Mouse (Mus musculus) frontal cortex, adult 2 months (tissue): ENCODE results near the gene Nme4. TPM values are rescaled to one million over a fixed set of nuclear protein-coding genes. Genes with fewer than 3 reads are reported as not detected.

ENCODE experiments used
- DNase-seq, 2 experiments: peaks; one replicate each; pipeline ENCODE4 v3.0.0; 2022; ENCODE audit warnings: low spot score in 1 of 2; ENCODE audit errors: extremely low spot score in 1 of 2
- polyA plus RNA-seq: library from polyadenylated mRNA; depleted of rRNA; stranded (reverse); fragments of >200 nt; gene quantifications from 2 replicates; pipeline ENCODE4 v1.2.3, GENCODE M21; 2012; rRNA removed

Gene Nme4
- 9.2 and 10.1 TPM in 2 replicates for polyA plus RNA-seq

DNA sequence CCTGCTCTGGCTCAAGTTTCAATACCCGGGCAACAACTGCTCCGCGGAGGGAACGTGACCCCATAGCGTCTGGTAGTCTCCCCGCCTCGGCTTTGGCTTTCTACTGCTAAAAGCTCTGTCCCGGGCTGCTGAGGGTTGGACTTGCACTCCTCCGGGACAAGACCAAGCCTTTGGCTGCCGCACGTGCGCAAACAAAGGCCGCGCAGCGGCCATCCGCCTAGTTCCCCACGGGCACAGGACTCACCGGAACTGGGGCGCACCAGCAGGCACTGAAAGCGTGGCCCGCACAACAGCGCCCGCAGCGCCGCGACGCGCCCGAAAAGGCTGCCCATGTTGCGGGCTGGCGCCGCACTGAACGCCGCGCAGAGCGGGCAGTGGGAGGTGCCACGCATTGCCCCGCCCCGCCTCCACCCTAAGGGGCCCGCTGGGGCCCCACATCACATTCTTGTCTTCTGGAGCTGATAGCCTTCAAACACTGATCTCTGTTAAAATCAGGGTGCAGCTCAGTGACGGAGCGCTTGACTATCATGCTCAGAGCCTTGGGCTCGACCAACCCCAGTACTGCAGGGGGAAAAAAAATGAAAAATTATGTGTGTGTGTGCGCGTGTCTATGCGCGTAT, at the start of gene Nme4:
Gene Nme4 (minus strand): TSS at position 482 of the 620 bp plus-strand sequence.
- DNase-seq: peak in 1 of 2 experiments; percentile 75

DNA sequence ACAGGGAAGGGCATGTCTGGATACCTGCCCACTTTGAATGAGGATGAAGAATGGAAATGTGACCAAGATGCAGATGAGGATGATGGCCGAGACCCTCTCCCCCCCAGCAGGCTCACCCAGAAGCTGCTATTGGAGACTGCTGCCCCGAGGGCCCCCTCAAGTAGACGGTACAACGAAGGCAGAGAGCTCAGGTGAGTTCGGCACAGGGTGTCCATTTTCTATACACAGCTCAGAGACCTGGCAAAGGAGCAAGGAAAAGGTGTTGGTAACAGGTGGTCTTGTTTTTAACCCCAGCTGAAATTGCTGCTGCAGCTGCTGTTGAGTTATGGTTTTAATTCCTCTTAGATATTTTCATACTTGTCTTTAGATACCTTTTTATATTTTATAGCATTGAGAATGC, 48.0 kb upstream of the Nme4 start:
- DNase-seq: no peak

DNA sequence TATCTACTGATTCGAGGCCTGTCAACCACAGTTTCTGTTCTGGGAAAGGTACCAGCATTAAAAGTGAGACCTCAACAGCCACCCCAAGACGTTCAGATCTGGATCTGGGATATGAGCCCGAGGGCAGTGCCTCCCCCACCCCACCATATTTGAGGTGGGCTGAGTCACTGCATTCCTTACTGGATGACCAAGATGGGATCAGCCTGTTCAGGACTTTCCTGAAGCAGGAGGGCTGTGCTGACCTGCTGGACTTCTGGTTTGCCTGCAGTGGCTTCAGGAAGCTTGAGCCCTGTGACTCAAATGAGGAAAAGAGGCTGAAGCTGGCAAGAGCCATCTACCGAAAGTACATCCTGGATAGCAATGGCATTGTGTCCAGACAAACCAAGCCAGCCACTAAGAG, 47.4 kb upstream of the Nme4 start:
- no peak for DNase-seq

DNA sequence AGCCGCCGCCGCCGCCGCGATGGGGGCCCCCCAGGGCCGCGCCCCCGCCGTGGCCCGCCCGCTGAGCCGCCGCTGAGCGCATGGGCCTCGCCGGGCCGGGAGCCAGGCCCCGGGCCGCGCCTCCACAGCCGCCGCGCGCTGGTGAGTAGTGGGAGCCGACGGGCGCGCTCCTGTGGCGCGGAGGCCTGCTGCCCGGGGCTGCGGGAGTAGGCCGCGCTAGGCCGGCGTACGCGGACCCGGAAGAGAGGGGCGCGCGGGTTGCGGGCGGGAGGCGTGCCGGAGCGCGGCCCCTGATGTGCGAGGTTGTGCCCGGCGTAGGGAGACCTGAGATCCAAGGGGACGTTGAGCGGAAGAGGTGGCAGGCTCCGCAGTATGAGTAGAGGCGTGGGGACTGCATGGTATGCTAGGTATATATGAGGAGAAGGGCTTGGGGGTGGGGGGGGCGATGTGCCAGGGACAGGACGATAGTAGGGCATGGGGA, 43.5 kb upstream of the Nme4 start:
- peak in 1 of 2 experiments; percentile 47 for DNase-seq

DNA sequence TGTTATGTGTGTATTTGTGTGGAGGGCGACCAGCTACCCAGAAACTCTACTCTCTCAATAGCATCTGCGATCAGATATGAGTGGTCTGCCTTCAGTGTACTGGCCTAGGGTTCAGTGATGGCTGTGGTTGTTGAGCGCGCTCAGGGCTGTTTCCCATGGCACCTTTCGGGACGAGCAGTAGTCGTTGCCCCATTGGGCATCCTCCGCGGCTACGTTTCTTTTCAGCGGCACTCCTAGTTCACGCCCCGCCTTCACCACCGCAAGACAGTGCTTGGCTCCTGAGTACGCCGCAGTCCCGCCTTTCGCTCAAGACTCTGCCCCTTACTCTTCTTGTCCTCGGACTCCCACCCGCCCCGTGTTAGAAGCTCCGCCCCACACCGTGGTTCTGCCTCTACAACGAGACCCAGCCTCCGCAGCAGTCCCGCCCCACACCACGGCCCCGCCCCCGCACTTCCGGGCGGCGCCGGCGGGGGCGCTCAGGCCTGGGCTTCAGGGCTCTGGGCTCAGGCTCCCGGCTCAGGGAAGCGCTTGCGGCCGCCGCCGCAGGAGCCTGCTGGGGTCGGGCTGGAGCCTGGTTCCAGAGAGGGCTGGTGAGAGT, 42.9 kb upstream of the Nme4 start, which contains the start of gene Axin1:
Gene Axin1 (plus strand): TSS at position 450 of the 598 bp plus-strand sequence.
- peak; percentile 93 for DNase-seq

DNA sequence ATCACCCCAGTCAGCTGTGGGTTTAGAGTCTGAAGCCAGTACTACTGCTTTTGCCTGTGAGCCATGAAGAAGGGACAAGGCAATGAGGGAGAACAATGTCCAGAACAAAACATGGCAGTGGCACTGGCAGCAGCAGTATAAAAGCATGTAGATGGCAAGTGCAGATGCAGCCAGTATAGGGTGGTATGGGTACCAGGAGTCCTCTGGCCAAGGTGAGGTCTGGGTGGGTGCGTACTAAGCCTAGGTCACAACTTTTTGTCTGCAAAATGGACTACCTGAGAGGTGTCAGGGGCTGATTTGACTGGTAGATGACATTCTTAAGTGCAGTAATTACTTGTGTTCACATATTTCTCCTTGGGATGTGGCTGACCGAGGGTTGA, 42.3 kb upstream of the Nme4 start:
- no peak for DNase-seq

DNA sequence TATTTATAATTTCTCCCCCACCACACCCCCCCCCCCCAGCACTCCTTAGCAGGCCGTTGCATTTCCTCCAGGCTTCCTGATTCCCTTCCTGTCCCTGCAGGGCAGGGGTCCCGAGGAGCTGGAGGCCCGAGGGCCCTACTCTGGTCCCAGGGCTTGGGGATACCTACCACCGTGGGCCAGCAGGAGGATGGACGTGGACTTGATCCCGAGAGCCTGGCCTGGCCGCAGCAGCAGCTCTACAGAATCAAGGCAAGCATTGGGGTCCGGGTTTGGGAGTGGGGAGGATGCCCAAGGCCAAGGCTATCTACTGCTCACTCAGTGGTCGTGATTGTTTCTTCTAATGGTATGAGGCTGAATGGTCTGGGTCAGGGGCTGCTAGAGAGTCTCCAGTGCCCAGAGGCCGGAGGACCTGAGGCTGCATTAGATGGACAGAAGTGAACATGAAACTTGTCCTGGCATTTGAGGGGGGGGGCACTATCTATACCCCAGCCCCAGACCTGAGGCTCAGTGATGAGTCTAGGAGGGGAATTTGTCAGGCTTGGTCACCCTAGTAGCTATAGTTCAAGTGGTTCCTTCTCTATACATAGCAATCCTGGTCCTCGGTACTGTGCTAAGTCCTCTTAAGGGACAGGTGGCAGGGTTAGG, 41.8 kb upstream of the Nme4 start:
- no peak for DNase-seq

DNA sequence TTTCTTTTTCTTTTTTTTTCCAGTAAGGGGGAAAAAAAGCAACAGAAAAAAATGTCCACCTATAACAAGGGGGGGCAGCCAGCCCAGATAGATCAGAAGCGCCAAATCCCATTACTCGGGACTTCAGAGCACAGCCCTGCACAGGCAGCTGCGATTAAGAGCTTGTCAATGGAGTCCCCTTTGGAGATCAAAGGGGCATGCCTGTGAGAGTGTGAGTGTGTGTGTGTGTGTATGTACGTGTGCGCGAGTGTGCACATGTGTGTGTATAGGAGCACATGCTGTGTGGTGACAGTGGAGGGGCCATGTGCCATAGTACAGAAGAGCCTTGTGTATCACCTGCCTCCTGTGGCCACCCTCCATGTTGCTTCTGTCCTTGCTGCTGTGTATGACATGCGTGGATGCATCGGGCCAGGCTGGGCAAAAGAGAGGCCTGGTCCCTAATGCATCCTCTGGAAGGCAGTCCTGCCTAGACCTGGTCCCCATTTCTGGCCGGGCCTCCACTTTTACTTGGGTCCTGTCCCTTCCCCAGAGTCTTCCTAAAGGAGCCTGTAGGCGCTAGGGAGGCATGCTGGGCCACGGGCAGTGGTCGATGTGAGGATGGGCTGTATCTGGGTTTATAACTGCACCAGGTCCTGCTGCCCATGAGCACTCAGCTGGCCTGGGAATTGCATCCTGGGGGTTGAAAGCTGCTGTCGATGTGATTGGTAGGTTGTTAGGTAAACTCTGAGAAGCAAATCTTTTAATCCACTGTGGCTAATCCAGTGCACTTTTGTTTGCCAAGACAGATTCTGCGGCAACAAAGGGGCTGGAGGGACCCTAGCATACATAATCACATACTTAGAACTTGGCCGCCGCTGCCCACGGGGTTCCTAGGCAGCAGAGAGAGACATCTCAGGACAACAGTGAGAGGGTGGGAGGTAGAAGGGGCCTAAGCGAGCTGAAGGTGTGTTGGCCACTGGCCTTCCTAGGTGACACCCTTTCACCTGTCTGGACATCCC, 36.8 kb upstream of the Nme4 start:
- DNase-seq: no peak

DNA sequence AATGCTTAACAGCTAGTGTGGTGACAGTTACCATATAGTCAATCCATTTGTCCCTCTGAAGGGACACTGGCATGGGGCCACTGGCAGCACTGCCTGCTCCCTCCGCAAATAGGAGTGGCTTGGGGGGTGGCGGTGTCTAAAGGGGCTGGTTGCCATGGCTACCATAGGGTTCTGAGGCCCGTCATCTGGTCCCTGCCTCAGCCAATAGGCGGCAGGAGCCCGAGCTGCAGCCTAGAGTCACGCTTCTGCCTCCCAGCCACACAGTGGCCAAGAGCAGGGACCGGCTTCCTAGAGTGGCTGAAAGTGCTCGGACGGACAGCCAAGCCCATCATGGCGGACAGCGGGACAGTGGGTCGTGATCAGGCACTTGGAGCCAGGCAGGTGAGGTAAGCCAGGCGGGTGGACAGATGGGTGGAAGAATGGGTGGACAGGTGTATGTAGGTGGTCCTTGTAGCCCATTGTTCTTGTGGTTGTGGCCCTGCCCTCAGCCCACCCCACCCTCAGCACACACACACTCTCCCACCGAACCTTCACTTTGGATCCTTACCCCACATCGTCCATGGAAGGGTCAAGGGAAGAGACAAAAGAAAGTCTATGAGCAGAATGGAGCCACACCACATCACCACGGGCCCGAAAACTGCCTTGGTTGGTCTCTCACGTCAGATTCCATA, 35.8 kb upstream of the Nme4 start:
- no peak for DNase-seq

DNA sequence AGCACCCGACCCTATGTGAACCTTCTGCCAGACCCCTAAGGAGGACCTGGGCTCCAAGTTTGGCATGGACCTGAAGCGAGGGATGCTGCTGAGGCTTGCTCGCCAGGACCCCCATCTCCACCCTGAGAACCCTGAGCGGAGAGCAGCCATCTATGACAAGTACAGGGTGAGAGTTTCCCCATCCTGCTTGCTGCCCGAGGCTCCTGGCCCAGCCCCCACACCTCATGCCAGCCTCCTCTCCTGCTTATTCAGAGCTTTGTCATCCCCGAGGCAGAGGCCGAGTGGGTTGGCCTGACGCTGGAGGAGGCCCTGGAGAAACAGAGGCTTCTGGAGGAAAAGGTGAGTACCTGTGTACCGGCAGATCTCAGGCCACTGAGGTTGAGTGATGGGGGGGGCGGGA, 29.8 kb upstream of the Nme4 start:
- no peak for DNase-seq

DNA sequence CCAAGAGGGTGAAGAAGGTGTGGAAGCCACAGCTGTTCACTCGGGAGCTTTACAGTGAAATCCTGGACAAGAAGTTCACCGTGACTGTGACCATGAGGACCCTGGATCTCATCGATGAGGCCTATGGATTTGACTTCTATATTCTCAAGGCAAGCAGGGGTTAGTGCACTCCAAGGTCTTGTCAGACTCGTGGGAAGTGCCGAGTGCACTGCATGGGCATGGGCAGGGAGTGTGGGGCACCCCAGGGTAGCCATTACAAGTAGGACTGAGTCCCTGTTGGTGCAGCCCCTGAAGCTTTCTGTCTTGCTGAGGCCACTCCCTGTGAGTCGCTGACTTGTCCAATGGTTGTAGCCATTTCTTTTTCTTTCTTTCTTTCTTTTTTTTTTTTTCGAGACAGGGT, 29.2 kb upstream of the Nme4 start:
- no peak for DNase-seq

DNA sequence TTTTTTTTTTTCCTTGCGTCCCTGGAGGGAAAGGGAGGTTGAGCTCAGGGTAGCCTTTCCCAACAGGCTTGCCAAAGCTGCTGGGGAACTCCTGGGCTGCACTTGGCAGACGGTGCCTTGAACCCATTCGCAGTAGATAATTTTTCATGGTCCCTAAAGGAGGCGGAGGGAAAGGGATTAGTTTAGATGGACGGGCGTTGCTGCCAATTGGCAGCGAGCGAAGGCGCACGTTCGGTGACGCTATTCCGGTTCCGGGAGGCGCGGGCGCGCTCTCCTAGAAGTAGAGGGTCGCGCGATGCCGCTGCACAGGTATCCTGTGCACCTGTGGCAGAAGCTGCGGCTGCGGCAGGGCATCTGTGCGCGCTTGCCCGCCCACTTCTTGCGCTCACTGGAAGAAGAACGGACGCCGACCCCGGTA, 27.9 kb upstream of the Nme4 start, which contains the start of gene Mrpl28:
Gene Mrpl28 (plus strand): TSS at position 234 of the 418 bp plus-strand sequence.
- peak; percentile 82 to 92 for DNase-seq

DNA sequence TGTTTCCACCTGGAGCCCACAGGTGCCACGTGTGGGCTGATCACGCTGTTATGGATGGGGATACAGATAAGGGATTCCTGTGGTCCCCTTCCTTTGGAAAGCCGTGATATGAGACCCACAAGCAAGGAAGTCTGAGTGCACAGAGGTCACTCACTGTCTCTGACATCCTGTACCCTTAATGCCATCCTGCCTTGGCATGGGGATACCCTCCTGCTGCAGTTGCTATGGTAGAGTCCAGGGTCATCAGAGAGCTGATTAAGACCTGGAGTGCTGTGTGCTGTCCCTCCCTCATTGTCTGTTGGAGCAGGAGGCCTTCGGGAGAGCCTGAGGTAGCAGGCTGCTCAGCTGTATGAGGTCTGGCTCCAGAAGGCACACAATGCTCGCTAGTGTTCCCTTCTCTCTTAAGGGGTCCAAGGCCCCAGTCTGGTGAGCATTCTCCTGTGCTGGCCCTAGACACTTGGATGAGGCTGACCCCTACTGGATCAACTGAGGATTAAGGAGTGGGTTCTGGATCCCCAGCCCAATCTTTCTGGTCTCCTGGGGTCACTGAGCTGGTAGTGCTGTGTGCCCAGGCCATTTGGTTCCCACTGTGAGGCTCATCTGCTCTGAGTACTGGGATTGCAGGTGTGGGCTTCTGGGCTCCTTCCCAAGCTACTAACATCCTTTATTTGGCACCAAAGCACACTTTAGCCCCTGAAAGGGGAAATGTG, 27.2 kb upstream of the Nme4 start:
- no peak for DNase-seq

DNA sequence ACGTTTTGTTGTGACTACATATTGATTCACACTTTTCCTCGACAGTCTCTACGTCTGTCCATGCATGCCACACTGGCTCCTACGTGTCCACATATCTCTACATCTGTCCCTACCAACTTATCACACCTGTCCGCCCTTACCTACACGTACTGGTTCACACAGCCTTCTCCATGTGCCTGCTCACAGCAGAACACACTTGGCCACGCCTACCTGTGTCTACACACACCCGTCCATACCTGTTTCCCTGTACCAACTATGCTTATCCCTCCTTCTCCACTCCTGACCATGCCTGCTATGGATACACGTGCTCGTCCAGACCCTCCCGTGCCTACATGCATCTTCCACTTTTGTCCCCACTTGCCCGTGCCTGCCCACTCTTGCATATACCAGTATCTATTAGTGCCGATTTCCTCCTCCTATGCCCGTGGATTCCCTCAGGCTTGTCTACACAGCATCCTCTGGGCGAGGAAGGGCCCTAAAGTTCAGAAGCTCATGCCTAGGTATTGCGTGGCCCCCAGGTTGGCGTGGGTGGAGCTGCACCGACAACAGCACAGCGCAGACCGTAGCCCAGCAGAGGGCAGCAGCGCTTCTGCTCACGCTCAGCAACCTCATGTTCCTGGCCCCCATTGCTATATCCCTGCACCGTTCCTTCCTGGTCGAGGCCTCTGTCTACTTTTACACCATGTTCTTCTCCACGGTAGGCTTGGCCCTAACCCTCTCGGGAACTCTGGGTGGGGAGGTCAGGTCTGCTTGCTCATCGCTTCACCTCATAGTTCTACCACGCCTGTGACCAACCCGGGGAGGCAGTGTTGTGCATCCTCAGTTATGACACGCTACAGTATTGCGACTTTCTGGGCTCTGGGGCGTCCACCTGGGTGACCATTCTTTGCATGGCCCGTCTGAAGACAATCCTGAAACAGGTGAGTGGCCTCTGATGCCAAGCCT, 24.6 kb upstream of the Nme4 start:
- DNase-seq: peak in 1 of 2 experiments; percentile 68

DNA sequence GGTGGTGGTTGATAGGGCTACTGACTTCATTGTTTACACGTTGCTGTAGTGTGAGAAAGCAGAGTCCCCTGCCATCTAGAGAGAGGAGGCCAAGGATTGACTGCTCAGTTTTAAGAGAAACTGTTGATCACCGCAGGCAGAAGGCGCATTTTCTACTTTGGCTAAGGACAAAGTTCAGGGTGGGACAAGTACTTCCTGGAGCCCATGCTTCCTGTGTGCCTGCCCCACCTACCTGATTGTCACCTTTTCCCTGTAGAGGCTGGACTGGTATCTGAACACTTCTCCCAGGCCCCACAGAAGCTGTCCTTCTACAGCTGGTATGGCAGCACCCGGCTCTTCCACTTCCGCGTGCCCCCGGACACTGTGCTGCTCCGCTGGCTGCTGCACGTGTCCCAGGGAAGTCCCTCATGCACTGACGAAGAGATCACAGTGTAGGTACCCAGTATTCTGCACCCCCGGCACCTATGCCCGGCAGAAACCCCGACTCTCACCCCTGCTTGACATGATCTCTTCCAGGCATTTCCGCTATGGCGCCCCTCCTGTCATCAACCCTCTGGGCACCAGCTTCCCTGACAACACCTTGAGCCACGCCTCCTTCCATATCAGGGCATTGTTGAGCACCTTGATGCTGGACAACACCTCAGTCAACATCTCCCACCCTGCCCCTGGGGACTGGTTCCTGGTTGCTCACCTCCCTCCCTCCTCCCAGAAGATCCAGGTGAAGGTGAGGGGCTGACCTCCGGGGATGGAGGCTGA, 21.3 kb upstream of the Nme4 start:
- no peak for DNase-seq

DNA sequence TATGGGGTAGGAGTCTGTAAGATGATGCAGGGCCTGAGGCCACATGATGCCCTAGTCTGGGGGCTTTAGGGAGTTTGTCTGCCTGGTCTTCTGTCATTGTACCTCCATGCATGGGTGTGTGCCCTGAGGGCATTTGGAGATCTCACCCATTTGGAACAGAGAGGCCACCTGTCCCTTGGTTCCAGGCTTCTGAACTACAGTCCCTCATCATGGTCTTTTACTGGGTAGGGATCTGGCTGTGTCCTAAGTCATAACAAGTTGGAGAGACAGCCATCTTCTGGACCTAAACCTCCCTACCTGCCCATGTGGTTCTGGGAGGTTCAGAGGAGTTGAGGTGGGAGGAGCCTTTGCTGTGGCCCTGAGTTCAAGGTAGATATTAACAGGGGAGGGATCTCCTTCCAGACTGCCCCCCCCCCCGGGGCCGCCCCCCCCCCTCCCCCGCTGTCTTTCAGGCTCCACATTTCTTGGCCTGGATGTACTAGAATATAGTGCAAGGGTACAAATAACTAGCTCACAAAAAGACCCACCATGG, 20.6 kb upstream of the Nme4 start:
- DNase-seq: no peak

DNA sequence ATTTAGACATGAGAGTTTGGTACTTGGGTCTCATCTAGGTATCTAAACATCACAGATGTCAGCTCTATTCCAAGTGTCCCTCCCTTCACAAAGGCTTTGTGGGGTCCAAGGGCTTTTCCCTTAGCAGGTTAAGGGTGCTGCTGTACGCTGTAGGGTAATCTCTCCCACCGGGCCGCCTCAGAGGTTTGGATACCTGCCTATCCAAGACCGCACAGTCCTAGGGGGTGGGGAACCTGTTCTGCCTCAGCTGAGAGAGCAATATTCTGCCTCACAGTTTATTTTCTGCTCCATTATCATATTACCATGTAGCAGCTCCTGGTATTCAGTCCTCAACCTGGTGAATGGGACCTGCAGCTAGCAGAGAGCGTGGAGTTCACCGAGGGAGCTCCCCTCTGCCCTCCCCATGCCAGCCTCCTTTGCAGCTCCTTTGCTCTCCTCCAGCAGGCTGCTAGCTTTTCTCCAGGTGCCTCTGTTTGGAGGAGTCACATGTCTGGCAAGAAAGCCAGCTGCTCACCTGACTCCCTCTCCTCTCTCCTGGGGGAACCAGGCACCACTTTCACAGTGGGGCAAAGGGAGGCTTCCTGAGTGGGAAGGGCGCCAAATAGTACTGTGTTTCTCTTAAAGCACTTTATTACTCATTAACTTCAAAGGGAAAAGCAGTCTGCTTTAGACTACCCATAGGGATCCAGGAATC, 19.9 kb upstream of the Nme4 start:
- DNase-seq: no peak
